Mouse (Mus musculus) thymus, postnatal 4 days (tissue): ENCODE data around the gene Bfsp2.

ENCODE experiments used
- DNase-seq: peaks from one replicate; pipeline ENCODE4 v3.0.0; 2021

The Bfsp2 gene

DNA sequence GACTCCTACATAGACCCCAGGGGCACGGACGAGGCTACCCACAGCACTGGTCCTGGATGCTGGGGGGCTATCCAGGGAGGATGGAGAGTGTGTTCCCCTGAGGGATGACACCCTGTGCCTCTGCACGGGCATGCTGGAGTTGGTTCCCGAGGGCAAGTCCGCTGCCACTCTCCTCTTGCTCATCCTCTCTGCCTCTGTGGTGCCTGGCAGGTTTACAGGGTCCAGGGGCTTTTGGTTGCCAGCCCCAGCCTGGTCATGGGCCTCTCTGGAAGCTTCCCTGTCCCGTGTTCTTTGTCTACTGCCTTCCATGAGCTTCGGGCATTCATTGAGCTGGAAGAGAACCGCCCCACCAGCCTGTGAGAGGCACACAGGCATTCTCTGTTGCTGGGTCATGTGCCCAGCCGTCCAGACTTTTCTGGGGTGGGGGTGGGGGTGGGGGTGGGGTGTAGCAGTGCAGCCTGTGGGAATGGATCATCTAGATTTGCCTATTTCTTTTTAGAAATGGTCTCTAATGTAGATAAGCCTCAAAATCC is at the start of gene Bfsp2:
Gene Bfsp2 (minus strand): TSS at position 377 of the 533 bp plus-strand sequence.
- DNase-seq = no peak

DNA sequence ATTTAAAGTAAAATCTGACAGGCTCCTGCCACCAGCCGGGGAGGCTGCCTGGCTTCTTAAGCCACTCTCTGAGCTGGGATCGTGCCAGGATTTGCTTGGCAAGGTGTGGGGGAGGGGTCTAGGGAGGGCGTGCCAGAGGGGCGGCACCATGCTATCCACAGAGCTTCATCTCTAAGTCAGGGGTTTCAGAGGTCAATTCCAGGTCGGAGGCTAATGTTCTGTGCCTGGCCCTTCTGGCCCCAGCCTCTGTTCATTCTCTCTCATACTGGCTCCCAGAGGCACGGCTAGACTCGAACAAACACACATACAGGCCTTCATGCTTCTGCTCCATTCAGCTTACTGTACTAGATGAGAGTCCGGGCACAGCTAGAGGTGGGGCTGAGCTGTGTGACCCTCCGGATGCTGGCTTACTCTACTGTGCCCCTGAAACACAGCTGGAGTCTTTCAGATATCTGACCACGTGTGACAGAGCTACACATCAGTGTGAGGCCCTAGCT is 44.9 kb upstream of the Bfsp2 start:
- no peak for DNase-seq

DNA sequence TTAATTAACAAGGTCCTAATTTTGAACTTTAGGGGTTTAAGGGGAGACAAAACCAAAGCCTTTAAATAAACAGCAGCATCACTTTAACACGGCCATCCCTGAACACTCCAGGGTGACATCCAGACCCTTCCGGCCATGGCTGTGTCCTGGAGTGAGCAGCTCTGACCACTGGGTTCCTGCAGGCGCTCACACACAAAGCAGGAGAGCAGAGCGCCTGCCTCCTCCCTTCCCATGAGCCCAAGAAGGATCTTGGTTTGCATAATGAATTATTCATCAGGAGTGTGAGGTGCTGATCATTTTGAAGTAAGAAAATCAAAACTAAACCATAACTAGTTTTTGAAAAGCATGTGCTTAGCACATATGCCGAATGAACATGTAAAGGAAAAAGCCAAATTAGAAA is 44.4 kb upstream of the Bfsp2 start:
- no peak for DNase-seq

- DNase-seq = no peak
Measured at GRCm38 (mm10) chr9:103523742-103524403, 43.7 kb upstream of the Bfsp2 start.

DNA sequence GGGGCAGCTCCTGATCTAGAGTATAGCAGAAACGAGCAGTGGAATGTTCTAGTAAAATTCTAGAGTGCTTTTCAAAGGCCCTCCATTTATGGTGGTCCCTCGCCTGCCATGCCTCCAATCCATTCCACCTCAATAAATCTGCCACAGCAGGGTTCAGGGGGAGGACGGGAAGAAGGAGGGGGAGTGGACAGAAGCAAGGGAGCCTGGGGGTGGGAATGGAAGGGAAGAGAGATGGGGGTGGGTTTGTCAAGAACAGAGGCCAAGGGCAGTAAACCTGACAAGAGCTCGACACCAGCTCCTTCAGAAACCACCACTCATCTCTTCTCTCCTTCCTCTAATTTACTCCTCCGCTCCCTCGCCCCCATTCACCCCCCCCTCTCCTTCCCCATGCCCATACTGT is 42.8 kb upstream of the Bfsp2 start:
- no peak for DNase-seq

- DNase-seq = no peak
Measured at GRCm38 (mm10) chr9:103513884-103514283, 33.7 kb upstream of the Bfsp2 start.

GRCm38 (mm10) chr9:103512257-103512656 is 32.0 kb upstream of the Bfsp2 start:
- DNase-seq = no peak

DNA sequence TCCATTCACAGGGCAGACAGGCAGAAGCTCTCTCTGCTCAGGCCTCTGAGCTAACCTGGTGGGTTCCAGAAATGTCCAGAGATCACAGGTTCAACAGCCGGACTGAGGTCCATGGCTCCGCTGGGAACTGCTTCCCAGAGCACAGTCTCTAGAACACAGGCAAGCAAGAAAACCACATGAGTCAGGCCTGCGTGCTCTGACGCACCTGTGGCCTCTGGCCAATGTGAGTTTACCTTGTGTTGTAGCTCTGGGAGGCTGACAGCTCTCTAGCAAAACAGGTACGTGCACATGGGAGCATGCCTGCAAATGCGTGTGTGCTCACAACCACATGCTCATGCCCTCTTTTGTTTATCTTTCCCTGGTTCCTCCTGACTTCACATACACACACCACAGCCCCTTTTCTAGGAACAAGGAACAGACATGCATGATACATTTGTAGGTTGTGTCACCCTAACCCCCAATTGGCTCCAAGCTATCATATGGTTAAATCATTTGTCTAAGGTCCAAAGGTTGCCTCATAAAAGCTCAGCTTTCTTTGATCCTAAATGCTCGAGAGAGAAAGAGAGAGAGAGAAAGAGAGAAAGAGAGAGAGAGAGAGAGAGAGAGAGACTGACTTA is 26.9 kb upstream of the Bfsp2 start:
- no peak for DNase-seq

DNA sequence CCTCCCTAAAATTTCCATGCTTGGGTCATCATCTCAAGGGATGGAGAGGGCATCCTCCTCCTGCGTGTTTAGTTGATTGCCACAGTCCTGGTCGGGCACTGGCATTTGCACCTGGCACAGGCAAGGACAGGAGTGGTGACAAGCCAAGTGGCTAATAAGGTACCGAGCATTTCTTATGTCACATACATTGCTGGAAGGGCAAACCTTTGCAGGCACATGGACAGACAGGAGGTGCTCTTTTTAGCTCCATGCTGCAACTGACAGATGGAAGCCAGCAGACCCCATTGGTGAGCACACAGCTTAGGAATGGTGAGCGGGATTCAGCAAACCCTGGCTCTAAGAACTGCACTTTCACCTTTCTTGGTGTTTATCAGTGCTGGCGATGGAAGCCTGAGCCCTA is 24.8 kb upstream of the Bfsp2 start:
- no peak for DNase-seq

DNA sequence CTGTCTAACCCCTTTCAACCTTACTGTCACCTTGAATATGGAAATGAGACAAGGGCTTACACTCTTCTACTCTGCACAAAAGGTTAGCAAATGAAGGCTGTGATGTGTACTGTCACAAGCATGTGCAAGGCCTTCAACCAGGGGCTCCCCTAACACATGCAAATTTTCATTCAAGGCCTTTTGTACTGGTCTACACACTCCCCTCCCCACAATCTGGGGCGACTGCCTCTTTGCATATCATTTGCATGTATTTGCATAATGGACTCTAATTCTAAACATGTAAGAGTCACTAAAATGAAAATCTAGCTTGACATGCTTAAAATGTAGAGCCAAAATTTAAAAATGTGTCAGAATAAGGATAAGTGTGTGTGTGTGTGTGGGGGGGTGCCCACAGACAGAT is 24.4 kb upstream of the Bfsp2 start:
- DNase-seq = no peak

DNA sequence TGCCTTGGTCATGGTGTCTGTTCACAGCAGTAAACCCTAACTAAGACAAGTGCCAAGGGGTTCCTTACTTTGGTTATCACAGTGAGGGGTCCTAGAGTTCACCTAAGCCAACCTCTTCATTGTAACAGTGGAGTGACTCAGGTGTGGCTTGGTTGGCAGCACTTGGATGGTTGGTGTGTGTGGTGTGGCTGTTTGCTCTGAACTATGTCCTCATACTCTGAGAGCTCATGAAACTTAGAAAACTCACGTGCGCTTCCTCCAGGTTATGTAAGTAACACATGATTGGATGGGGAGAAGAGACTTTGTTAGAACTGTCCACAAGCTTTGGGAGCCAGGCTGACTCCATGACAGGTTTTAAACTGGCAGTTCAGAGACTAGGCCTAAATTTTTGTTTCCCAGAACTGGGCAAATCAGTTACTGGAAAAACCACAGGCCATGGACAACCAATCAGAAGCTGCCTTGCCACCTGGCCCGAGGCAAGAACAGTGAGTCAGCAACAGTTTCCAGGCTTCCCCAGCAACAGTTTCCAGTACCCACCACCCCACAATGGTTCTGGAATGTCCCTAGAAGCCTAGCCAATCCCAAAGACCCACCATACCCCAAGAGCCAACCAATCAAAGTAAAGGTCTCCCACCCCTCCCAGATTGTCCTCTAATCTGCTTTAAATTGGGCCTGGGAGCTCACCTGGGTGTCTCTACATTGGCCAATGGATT is 23.5 kb upstream of the Bfsp2 start:
- no peak for DNase-seq

DNA sequence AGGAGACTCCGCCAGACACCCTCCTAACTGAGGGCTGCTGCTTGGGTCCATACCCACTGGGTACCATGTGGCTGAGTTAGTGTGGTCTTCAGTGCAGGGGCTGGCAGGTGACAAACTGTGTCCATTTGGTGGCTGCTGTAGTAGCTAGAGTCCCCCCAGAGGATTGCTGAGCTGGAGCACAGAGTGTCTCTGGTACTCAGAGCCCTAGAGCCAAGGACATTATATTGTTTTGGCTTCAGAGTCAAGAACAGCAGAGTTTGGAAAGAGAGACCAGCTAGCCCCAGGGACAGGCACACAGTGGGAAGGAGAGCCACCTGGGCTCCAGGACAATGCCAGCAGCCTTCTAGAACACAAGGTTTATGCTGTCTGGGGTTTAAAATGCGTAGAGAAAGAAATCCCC is 22.4 kb upstream of the Bfsp2 start:
- no peak for DNase-seq

- no peak for DNase-seq
Measured at GRCm38 (mm10) chr9:103501861-103502364, 21.7 kb upstream of the Bfsp2 start.

GRCm38 (mm10) chr9:103499366-103499765 is 19.1 kb upstream of the Bfsp2 start:
- no peak for DNase-seq

DNA sequence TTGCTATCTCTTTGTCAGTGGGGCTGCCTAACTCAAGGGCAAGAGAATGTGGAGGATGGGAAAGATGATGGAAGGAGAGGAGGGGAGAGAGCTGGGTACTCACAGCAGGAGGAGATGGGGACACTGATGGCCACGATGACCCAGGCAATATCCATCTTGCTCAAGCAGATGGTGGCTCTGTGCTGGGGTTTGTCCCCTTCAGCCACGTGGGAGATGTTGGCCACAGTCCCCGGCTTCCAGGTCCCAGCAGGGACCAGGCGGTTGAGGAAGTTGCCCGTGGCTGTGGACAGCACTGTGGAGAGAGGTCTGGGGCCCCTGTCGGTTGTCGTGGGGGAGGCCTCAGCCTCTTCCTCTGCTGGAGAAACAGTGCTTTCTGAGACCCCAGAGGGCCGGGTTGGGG is 18.5 kb upstream of the Bfsp2 start:
- DNase-seq = no peak

- DNase-seq = no peak
Measured at GRCm38 (mm10) chr9:103495391-103495790, 15.2 kb upstream of the Bfsp2 start.

DNA sequence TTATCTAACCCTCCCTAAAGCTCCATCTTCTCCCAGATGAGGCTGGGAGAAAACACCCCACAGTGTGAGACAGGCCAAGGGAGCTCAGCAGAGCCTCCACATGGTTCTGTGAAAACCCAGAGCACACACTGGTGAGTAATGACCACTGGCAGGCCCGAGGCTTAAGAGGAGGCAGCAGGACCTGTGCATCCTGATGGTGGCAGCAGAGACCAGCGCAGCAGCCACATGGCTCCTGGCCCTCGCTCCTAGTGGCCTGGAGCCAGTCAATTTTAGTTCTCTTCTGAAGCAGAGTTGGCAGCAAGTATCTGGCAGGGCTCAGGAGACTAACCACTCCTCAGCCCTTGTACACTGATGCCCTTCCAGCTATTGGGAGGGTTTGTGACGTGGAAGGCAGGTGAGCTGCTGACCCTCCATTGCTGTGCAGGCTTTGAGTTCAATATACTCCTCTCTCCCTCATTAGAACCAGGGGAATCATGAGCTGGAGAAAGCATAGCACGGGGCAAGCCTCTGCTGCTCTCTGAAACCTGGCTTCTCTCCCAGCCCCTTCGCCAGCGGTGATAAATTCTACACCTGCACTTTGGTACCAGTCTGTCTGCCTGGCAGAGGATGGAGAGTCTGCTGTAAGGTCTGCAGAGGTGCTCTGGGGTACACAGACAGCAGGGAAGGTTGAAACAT is 14.3 kb upstream of the Bfsp2 start:
- DNase-seq = peak; percentile 43

DNA sequence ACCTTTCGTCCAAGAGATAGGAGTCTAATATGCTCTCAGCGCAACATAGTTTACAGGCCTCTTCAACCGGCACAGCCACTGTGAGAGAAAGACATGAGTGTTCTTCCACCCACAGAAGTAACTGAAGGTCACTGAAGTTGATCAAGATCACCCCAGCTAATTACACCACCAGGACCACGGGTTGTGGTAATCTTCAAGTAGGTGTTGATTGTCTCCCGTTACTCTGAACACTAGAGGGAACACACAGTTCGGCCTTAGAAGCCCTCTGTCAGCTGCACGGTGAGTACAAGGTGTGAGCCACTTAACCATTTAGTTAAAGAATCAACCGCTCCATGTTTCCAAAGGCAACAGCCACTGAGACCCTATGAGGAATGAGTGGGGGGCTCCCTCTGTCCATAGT is 11.8 kb upstream of the Bfsp2 start:
- no peak for DNase-seq

GRCm38 (mm10) chr9:103490439-103490838 is 10.2 kb upstream of the Bfsp2 start:
- peak; percentile 89 for DNase-seq

DNA sequence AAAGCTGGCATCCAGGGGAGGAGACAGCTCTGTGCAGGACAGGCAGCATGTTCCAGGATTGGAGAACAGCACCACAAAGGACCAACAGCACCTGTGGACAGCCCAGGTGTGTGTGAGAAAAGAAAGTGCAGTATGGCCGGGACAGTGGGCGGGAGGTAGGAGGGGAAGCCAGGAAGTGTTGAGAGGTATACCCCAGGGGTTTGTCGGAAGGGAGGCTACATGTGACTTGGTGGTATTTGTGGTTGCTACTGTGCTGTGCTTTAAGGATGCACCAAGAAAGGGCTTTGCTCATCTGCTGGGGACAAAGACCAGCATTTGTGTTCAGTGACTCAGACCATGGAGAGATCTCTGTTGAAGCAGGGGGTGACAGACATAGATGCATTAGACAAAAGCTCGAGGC is 9.7 kb upstream of the Bfsp2 start:
- DNase-seq = peak; percentile 49

GRCm38 (mm10) chr9:103489096-103489495 is 8.9 kb upstream of the Bfsp2 start:
- DNase-seq = peak; percentile 66

- DNase-seq = no peak
Measured at GRCm38 (mm10) chr9:103486262-103486661, 6.0 kb upstream of the Bfsp2 start.

- no peak for DNase-seq
Measured at GRCm38 (mm10) chr9:103485606-103486005, 5.4 kb upstream of the Bfsp2 start.
